In the genomic region with DNA sequence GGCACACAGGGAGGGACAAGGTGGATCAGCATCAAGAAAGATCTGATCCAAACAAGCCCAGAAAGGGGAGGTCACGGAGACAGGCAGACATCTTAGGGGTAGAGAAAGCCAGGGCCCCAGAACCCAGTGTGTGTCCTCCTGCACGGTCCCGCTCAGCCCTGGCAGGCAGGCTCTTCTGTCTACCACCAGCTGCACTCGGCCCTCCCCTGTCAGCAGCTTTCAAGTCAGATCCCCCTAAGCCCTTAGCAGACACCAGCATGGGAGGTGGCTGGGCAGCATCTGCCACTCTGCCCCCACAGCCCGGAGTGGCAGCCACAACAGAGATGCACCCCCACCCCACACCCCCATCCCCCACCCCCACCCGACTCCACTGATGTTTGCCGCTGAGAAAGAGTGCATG, we compare ENCODE assay signal across 11 mouse cellular contexts. TPM values are rescaled to one million over a fixed set of nuclear protein-coding genes. Genes with fewer than 3 reads are reported as not detected.
A peak's percentile ranks its signal among the peaks of the same experiment; 100 is the strongest.
DNase-seq lines count a peak whose midpoint lies in the region; ATAC-seq lines count a peak whose summit lies in the region.
"Had no signal": no experiment of that assay in that cellular context is flagged by ENCODE, and none has a peak within 500 bp of the region (broad histone marks: within the 10 kb centered on the region; RNA-seq: fewer than 3 reads in every experiment).

No protein-coding gene starts in this region.

- H3K9me3 ChIP-seq in intestine, embryonic 14.5 days (ENCODE audit: control insufficient read depth, low read length) = no peaks in the 10 kb centered on the region
- H3K9me3 ChIP-seq in intestine, embryonic 16.5 days (ENCODE audit: control insufficient read depth, low read length) = no peaks in the 10 kb centered on the region
- no peaks in the 10 kb centered on the region for H3K9me3 ChIP-seq in forebrain, embryonic 15.5 days
- H3K9me3 ChIP-seq in midbrain, embryonic 13.5 days = no peaks in the 10 kb centered on the region

- H3K4me1 ChIP-seq in intestine, embryonic 14.5 days (replicated peaks; ENCODE audit: control insufficient read depth, insufficient read depth, low read length) = peaks cover 16% of the 10 kb centered on the region
- H3K4me1 ChIP-seq in intestine, embryonic 16.5 days (ENCODE audit: control insufficient read depth, insufficient read depth, low read length) = peaks cover 24% of the 10 kb centered on the region
- H3K4me1 ChIP-seq in forebrain, embryonic 15.5 days = peaks cover 47% of the 10 kb centered on the region
- H3K4me1 ChIP-seq in midbrain, embryonic 13.5 days (replicated peaks) = peaks cover 49% of the 10 kb centered on the region

- no peak overlapping the region for H3K27ac ChIP-seq in intestine, embryonic 14.5 days (ENCODE audit: low read depth)
- H3K27ac ChIP-seq in intestine, embryonic 16.5 days (ENCODE audit: low read length) = no peak overlapping the region
- peak overlapping the region; percentile 96 for H3K27ac ChIP-seq in forebrain, embryonic 15.5 days (replicated peaks)
- H3K27ac ChIP-seq in midbrain, embryonic 13.5 days = peak overlapping the region; percentile 93
- H3K27ac ChIP-seq: macrophage had no signal

- 0 out of 2 replicates have a peak overlapping the region, but pooled peaks have one; percentile 11 for H3K4me3 ChIP-seq in intestine, embryonic 14.5 days (ENCODE audit: low read depth, low read length)
- H3K4me3 ChIP-seq in intestine, embryonic 16.5 days (ENCODE audit: low read length) = no peak overlapping the region
- peak overlapping the region; percentile 94 for H3K4me3 ChIP-seq in forebrain, embryonic 15.5 days
- peak overlapping the region; percentile 96 for H3K4me3 ChIP-seq in midbrain, embryonic 13.5 days (replicated peaks)

- WGBS in intestine, embryonic 14.5 days = 42% methylated on average over 5 of the region's 7 CpGs
- 47% methylated on average over 5 of the region's 7 CpGs for WGBS in intestine, embryonic 16.5 days
- WGBS in forebrain, embryonic 15.5 days = 12% methylated on average over 7 of the region's 7 CpGs
- WGBS in midbrain, embryonic 13.5 days = 9% methylated on average over 7 of the region's 7 CpGs

- H3K36me3 ChIP-seq in intestine, embryonic 14.5 days (ENCODE audit: control insufficient read depth, insufficient read depth, low read length) = no peaks in the 10 kb centered on the region
- no peaks in the 10 kb centered on the region for H3K36me3 ChIP-seq in intestine, embryonic 16.5 days (ENCODE audit: control insufficient read depth, insufficient read depth, low read length)
- peaks cover 3% of the 10 kb centered on the region; the same call in 1 of the 2 replicates for H3K36me3 ChIP-seq in forebrain, embryonic 15.5 days
- no peaks in the 10 kb centered on the region for H3K36me3 ChIP-seq in midbrain, embryonic 13.5 days

- H3K4me2 ChIP-seq in intestine, embryonic 14.5 days (ENCODE audit: low read length) = peak overlapping the region; percentile 96; the same call in 1 of the 2 replicates
- no peak overlapping the region for H3K4me2 ChIP-seq in intestine, embryonic 16.5 days (ENCODE audit: low read depth, low read length)
- peak overlapping the region; percentile 75 for H3K4me2 ChIP-seq in forebrain, embryonic 15.5 days (replicated peaks)
- peak overlapping the region; percentile 94 for H3K4me2 ChIP-seq in midbrain, embryonic 13.5 days (replicated peaks)

- no peak overlapping the region for H3K9ac ChIP-seq in intestine, embryonic 14.5 days (ENCODE audit: low read length)
- no peak overlapping the region for H3K9ac ChIP-seq in intestine, embryonic 16.5 days (ENCODE audit: low read depth, low read length)
- peak overlapping the region; percentile 95 for H3K9ac ChIP-seq in forebrain, embryonic 15.5 days (replicated peaks)
- H3K9ac ChIP-seq in midbrain, embryonic 13.5 days (replicated peaks) = peak overlapping the region; percentile 98

- H3K27me3 ChIP-seq in intestine, embryonic 14.5 days (replicated peaks; ENCODE audit: control insufficient read depth, insufficient read depth, low read length) = 0 out of 2 replicates have a peak, but pooled peaks cover 7% of the 10 kb centered on the region
- peaks cover 16% of the 10 kb centered on the region; the same call in 1 of the 2 replicates for H3K27me3 ChIP-seq in intestine, embryonic 16.5 days (replicated peaks; ENCODE audit: control insufficient read depth, insufficient read depth, low read length)
- H3K27me3 ChIP-seq in forebrain, embryonic 15.5 days = no peaks in the 10 kb centered on the region
- H3K27me3 ChIP-seq in midbrain, embryonic 13.5 days = peaks cover 5% of the 10 kb centered on the region; the same call in 1 of the 2 replicates

- ATAC-seq in intestine, embryonic 14.5 days (replicated peaks; ENCODE audit: low FRiP score, low TSS enrichment, low read depth) = no peak
- no peak for ATAC-seq in intestine, embryonic 16.5 days
- ATAC-seq in forebrain, embryonic 15.5 days (replicated peaks) = peak; percentile 51
- ATAC-seq in midbrain, embryonic 13.5 days = peak; percentile 54

- DNase-seq in intestine, embryonic 14.5 days (ENCODE audit: low spot score) = no peak
- peak; percentile 64 for DNase-seq in thymus, postnatal 14 days
- no peak for DNase-seq in urinary bladder, adult 2 months (ENCODE audit: low spot score)
- DNase-seq in layer of hippocampus, postnatal 25 days (ENCODE audit: extremely low spot score in 1 of 2, low spot score in 1 of 2) = no peak
- no peak for DNase-seq in layer of hippocampus, adult 18-20 months (ENCODE audit: low spot score in 2 of 2)
- DNase-seq: heart, adult 18-20 months; kidney, adult 2 months had no signal

RNA-seq across cellular contexts. Expression of a gene that starts 2.0 kb away (rescaled TPM):
- polyA plus RNA-seq in intestine, embryonic 14.5 days (2014; fragmentation: Nextera tagmentation; extraction: Ambion mirVana) = 68.0 and 71.4 TPM in 2 replicates
- 32.0 and 35.6 TPM in 2 replicates for polyA plus RNA-seq in intestine, embryonic 16.5 days (2015; fragmentation: Nextera tagmentation; extraction: Ambion mirVana)
- 590 and 608 TPM in 2 replicates for polyA plus RNA-seq in forebrain, embryonic 15.5 days (2015; fragmentation: Nextera tagmentation; extraction: Ambion mirVana)
- polyA plus RNA-seq in midbrain, embryonic 13.5 days (2015; fragmentation: Nextera tagmentation; extraction: Ambion mirVana) = 478 and 520 TPM in 2 replicates
- 23.2 and 24.2 TPM in 2 replicates for polyA plus RNA-seq in urinary bladder, adult 2 months (2012; rRNA removed)
- 100 to 1,000 TPM; 178 to 179 TPM for total RNA-seq in layer of hippocampus, postnatal 25 days (2021)
- 100 to 1,000 TPM; 172 to 184 TPM for total RNA-seq in layer of hippocampus, adult 18-20 months (2021)

RNA-seq across cellular contexts. Expression of a gene that starts 25.8 kb away (rescaled TPM):
- polyA plus RNA-seq in intestine, embryonic 14.5 days (2014; fragmentation: Nextera tagmentation; extraction: Ambion mirVana) = 139 and 152 TPM in 2 replicates
- 90.1 and 101 TPM in 2 replicates for polyA plus RNA-seq in intestine, embryonic 16.5 days (2015; fragmentation: Nextera tagmentation; extraction: Ambion mirVana)
- 70.0 and 75.2 TPM in 2 replicates for polyA plus RNA-seq in forebrain, embryonic 15.5 days (2015; fragmentation: Nextera tagmentation; extraction: Ambion mirVana)
- polyA plus RNA-seq in midbrain, embryonic 13.5 days (2015; fragmentation: Nextera tagmentation; extraction: Ambion mirVana) = 66.2 and 71.9 TPM in 2 replicates
- polyA plus RNA-seq in urinary bladder, adult 2 months (2012; rRNA removed) = 10.0 and 14.5 TPM in 2 replicates
- 1 to 10 TPM; 5.5 to 6.6 TPM for total RNA-seq in layer of hippocampus, postnatal 25 days (2021)
- total RNA-seq in layer of hippocampus, adult 18-20 months (2021) = 1 to 10 TPM; 5.0 to 8.8 TPM

RNA-seq across cellular contexts. Expression of a gene that starts 29.2 kb away (rescaled TPM):
- polyA plus RNA-seq in intestine, embryonic 14.5 days (2014; fragmentation: Nextera tagmentation; extraction: Ambion mirVana) = 54.0 and 59.6 TPM in 2 replicates
- 73.7 and 77.0 TPM in 2 replicates for polyA plus RNA-seq in intestine, embryonic 16.5 days (2015; fragmentation: Nextera tagmentation; extraction: Ambion mirVana)
- 61.5 and 64.1 TPM in 2 replicates for polyA plus RNA-seq in forebrain, embryonic 15.5 days (2015; fragmentation: Nextera tagmentation; extraction: Ambion mirVana)
- polyA plus RNA-seq in midbrain, embryonic 13.5 days (2015; fragmentation: Nextera tagmentation; extraction: Ambion mirVana) = 66.9 and 70.2 TPM in 2 replicates
- 88.4 and 107 TPM in 2 replicates for polyA plus RNA-seq in urinary bladder, adult 2 months (2012; rRNA removed)
- 10 to 100 TPM; 35.1 to 45.1 TPM for total RNA-seq in layer of hippocampus, postnatal 25 days (2021)
- total RNA-seq in layer of hippocampus, adult 18-20 months (2021) = 10 to 100 TPM; 38.4 to 46.0 TPM

RNA-seq across cellular contexts. Expression of a gene that starts 31.0 kb away (rescaled TPM):
- 21.8 and 23.0 TPM in 2 replicates for polyA plus RNA-seq in intestine, embryonic 14.5 days (2014; fragmentation: Nextera tagmentation; extraction: Ambion mirVana)
- polyA plus RNA-seq in intestine, embryonic 16.5 days (2015; fragmentation: Nextera tagmentation; extraction: Ambion mirVana) = 26.6 and 29.2 TPM in 2 replicates
- polyA plus RNA-seq in forebrain, embryonic 15.5 days (2015; fragmentation: Nextera tagmentation; extraction: Ambion mirVana) = 37.6 and 40.0 TPM in 2 replicates
- 35.9 and 36.2 TPM in 2 replicates for polyA plus RNA-seq in midbrain, embryonic 13.5 days (2015; fragmentation: Nextera tagmentation; extraction: Ambion mirVana)
- 48.1 and 51.8 TPM in 2 replicates for polyA plus RNA-seq in urinary bladder, adult 2 months (2012; rRNA removed)
- total RNA-seq in layer of hippocampus, postnatal 25 days (2021) = 10 to 100 TPM; 32.7 to 34.1 TPM
- 10 to 100 TPM; 32.5 to 35.4 TPM for total RNA-seq in layer of hippocampus, adult 18-20 months (2021)

Comparison
In these comparisons a context has a peak if more than half of its experiments do, and no peak if none do; other contexts are left out.
1. ATAC-seq: peak in forebrain, embryonic 15.5 days (single experiment) and midbrain, embryonic 13.5 days (single experiment); none in intestine, embryonic 14.5 days (single experiment) and intestine, embryonic 16.5 days (single experiment).
2. H3K27ac ChIP-seq: peak in forebrain, embryonic 15.5 days (single experiment) and midbrain, embryonic 13.5 days (single experiment); none in intestine, embryonic 14.5 days (single experiment) and intestine, embryonic 16.5 days (single experiment).
3. H3K9ac ChIP-seq: peak in forebrain, embryonic 15.5 days (single experiment) and midbrain, embryonic 13.5 days (single experiment); none in intestine, embryonic 14.5 days (single experiment) and intestine, embryonic 16.5 days (single experiment).